Mouse (Mus musculus) stomach, embryonic 14.5 days (tissue): ENCODE data around the gene Tmem179b. TPM values are rescaled to one million over a fixed set of nuclear protein-coding genes. Genes with fewer than 3 reads are reported as not detected.

Experiments
- ATAC-seq: fragments of 200-750 bp; cut with Nextera tagmentation; 2 replicates; pipeline ENCODE4 v1.8.0; 2017; ENCODE audit warnings: low read depth, moderate TSS enrichment; ENCODE audit not compliant: insufficient number of reproducible peaks, insufficient read depth, low FRiP score
- H3K27ac ChIP-seq: fragments of 300-500 bp; sonication (generic); 2 replicates; pipeline ENCODE4 v1.5.1; 2014; ENCODE audit warnings: mild to moderate bottlenecking, low read length, moderate library complexity, mixed read lengths
- H3K27me3 ChIP-seq: fragments of 300-500 bp; sonication (generic); 2 replicates; pipeline ENCODE4 v1.6.1; 2014; ENCODE audit warnings: low read length, control low read depth, mixed read lengths; ENCODE audit not compliant: control insufficient read depth, insufficient read depth
- H3K36me3 ChIP-seq: fragments of 300-500 bp; sonication (generic); 2 replicates; pipeline ENCODE4 v1.6.1; 2014; ENCODE audit warnings: mild to moderate bottlenecking, control low read depth, low read length, moderate library complexity, mixed read lengths; ENCODE audit not compliant: control insufficient read depth, insufficient read depth
- H3K4me1 ChIP-seq: fragments of 300-500 bp; sonication (generic); 2 replicates; pipeline ENCODE4 v1.6.1; 2014; ENCODE audit warnings: low read length, control low read depth, mixed read lengths; ENCODE audit not compliant: control insufficient read depth, insufficient read depth
- H3K4me2 ChIP-seq: fragments of 300-500 bp; sonication (generic); replicated peaks from 2 replicates; pipeline ENCODE4 v1.6.1; 2014; ENCODE audit warnings: low read depth, low read length, control low read depth
- H3K4me3 ChIP-seq: fragments of 300-500 bp; sonication (generic); 2 replicates; pipeline ENCODE4 v1.5.1; 2014; ENCODE audit warnings: low read depth, low read length, control low read depth
- H3K9ac ChIP-seq: fragments of 300-500 bp; sonication (generic); replicated peaks from 2 replicates; pipeline ENCODE4 v1.6.1; 2014; ENCODE audit warnings: low read depth, mild to moderate bottlenecking, control low read depth, low read length, moderate library complexity, mixed read lengths
- H3K9me3 ChIP-seq: fragments of 300-500 bp; sonication (generic); 2 replicates; pipeline ENCODE4 v1.6.1; 2016; ENCODE audit warnings: low read depth, low read length, control low read depth; ENCODE audit not compliant: control insufficient read depth
- WGBS: fragments of 180-500 bp; shearing (Covaris S2); extraction: QIAGEN DNeasy Blood & Tissue Kit; methylation state at CpG from one replicate; pipeline ENCODE4 v1.1.7; 2014; 5-methylcytosine and 5-hydroxymethylcytosine counted together
- microRNA-seq: library from miRNA; unstranded; fragments of <30 nt; microRNA quantifications from one replicate; pipeline ENCODE4, GENCODE M21; 2016
- polyA plus RNA-seq: library from polyadenylated mRNA; unstranded; fragments of >200 nt; fragmentation: Nextera tagmentation; extraction: Ambion mirVana; gene quantifications from 2 replicates; pipeline ENCODE4 v1.2.1, GENCODE M21; 2014

The Tmem179b gene
- polyA plus RNA-seq, 1 experiment from 2014 or later, result 94.0 TPM

GRCm38 (mm10) chr19:8723574-8724346 is 50.5 kb downstream of the Tmem179b start:
- peaks cover 14% of the 10 kb centered on the region; the same call in 1 of the 2 replicates for H3K4me1 ChIP-seq
- no peak for ATAC-seq
- under 1% methylated on average over 20 of the region's 20 CpGs for WGBS
- H3K4me2 ChIP-seq, result peak overlapping the region; percentile 87
- no peaks in the 10 kb centered on the region for H3K27me3 ChIP-seq
- H3K9me3 ChIP-seq, result no peaks in the 10 kb centered on the region
- H3K9ac ChIP-seq, result peak overlapping the region; percentile 93
- H3K4me3 ChIP-seq, result peak overlapping the region; percentile 65
- H3K27ac ChIP-seq, result peak overlapping the region; percentile 80
- peaks cover 28% of the 10 kb centered on the region for H3K36me3 ChIP-seq

GRCm38 (mm10) chr19:8722907-8723573 is 51.2 kb downstream of the Tmem179b start, which contains the start of gene Slc3a2:
Gene Slc3a2, minus strand, starts transcription at chr19:8723369.
- Histone ChIP-seq H3K27ac (peak within 1 kb of the TSS; percentile 93), H3K36me3 (peaks cover 28% of the 10 kb centered on the region), H3K4me3 (peak within 1 kb of the TSS; percentile 65), H3K9me3 (no peaks in the 10 kb centered on the region), H3K27me3 (no peaks in the 10 kb centered on the region), H3K4me2 (peak within 1 kb of the TSS; percentile 87), H3K9ac (peak within 1 kb of the TSS; percentile 93), H3K4me1 (peaks cover 14% of the 10 kb centered on the region; the same call in 1 of the 2 replicates)
- WGBS, result under 1% methylated on average over 50 of the region's 50 CpGs
- ATAC-seq, result peak; percentile 95

GRCm38 (mm10) chr19:8722559-8722906 is 51.7 kb downstream of the Tmem179b start:
- peak overlapping the region; percentile 93 for H3K27ac ChIP-seq
- H3K9me3 ChIP-seq, result no peaks in the 10 kb centered on the region
- peaks cover 14% of the 10 kb centered on the region; the same call in 1 of the 2 replicates for H3K4me1 ChIP-seq
- no peaks in the 10 kb centered on the region for H3K27me3 ChIP-seq
- ATAC-seq, result no peak
- 1% methylated on average over 5 of the region's 5 CpGs for WGBS
- H3K9ac ChIP-seq, result peak overlapping the region; percentile 69
- H3K36me3 ChIP-seq, result peaks cover 28% of the 10 kb centered on the region
- peak overlapping the region; percentile 65 for H3K4me3 ChIP-seq
- H3K4me2 ChIP-seq, result peak overlapping the region; percentile 75

Small RNAs within 50 kb of the gene (microRNA-seq; reads per million reads assigned to microRNA genes)
- gene Mir6992, result not detected

Other genes starting within 250 kb of the Tmem179b start
- not detected in 2 replicates for gene Slc22a8, start 183.2 kb downstream of the Tmem179b start, polyA plus RNA-seq
- gene Slc22a6, start 156.4 kb downstream of the Tmem179b start, polyA plus RNA-seq, result not detected in 2 replicates
- gene Chrm1, start 110.7 kb downstream of the Tmem179b start, polyA plus RNA-seq, result 0.35 and 0.38 TPM in 2 replicates
- 80.8 and 91.1 TPM in 2 replicates for gene Slc3a2, start 51.1 kb downstream of the Tmem179b start, polyA plus RNA-seq
- 79.4 and 85.6 TPM in 2 replicates for gene Wdr74, start 38.6 kb downstream of the Tmem179b start, polyA plus RNA-seq
- gene 1700092M07Rik, start 33.7 kb downstream of the Tmem179b start, polyA plus RNA-seq, result 1.0 and 1.9 TPM in 2 replicates
- gene Stx5a, start 33.1 kb downstream of the Tmem179b start, polyA plus RNA-seq, result 141 and 143 TPM in 2 replicates
- 168 and 178 TPM in 2 replicates for gene Nxf1, start 17.4 kb downstream of the Tmem179b start, polyA plus RNA-seq
- gene Tmem223, start 3.5 kb downstream of the Tmem179b start, polyA plus RNA-seq, result 178 and 194 TPM in 2 replicates
- gene Taf6l, start 11.9 kb upstream of the Tmem179b start, polyA plus RNA-seq, result 17.1 and 17.5 TPM in 2 replicates
- gene Polr2g, start 24.1 kb upstream of the Tmem179b start, polyA plus RNA-seq, result 140 and 151 TPM in 2 replicates
- 4.7 and 5.2 TPM in 2 replicates for gene Zbtb3, start 28.1 kb upstream of the Tmem179b start, polyA plus RNA-seq
- 47.5 and 51.7 TPM in 2 replicates for gene Ttc9c, start 44.9 kb upstream of the Tmem179b start, polyA plus RNA-seq
- gene Hnrnpul2, start 45.5 kb upstream of the Tmem179b start, polyA plus RNA-seq, result 10.0 and 10.1 TPM in 2 replicates
- gene AC129217.1, start 55.3 kb upstream of the Tmem179b start, polyA plus RNA-seq, result not detected in 2 replicates
- gene Bscl2, start 63.0 kb upstream of the Tmem179b start, polyA plus RNA-seq, result 42.5 and 43.0 TPM in 2 replicates
- gene Gng3, start 64.7 kb upstream of the Tmem179b start, polyA plus RNA-seq, result 13.9 and 17.8 TPM in 2 replicates
- 1.2 and 1.6 TPM in 2 replicates for gene Lrrn4cl, start 76.3 kb upstream of the Tmem179b start, polyA plus RNA-seq
- gene Ubxn1, start 97.0 kb upstream of the Tmem179b start, polyA plus RNA-seq, result 154 and 162 TPM in 2 replicates
- 63.9 and 67.6 TPM in 2 replicates for gene Uqcc3, start 106.5 kb upstream of the Tmem179b start, polyA plus RNA-seq
- 58.5 and 82.3 TPM in 2 replicates for gene Lbhd1, start 109.3 kb upstream of the Tmem179b start, polyA plus RNA-seq
- gene Gm49403, start 109.5 kb upstream of the Tmem179b start, polyA plus RNA-seq, result not detected in 2 replicates
- 71.0 and 82.4 TPM in 2 replicates for gene 1810009A15Rik, start 114.4 kb upstream of the Tmem179b start, polyA plus RNA-seq
- not detected in 2 replicates for gene Gm49416, start 114.5 kb upstream of the Tmem179b start, polyA plus RNA-seq
- gene Ints5, start 118.5 kb upstream of the Tmem179b start, polyA plus RNA-seq, result 29.3 and 33.5 TPM in 2 replicates
- 82.0 and 90.3 TPM in 2 replicates for gene Ganab, start 123.6 kb upstream of the Tmem179b start, polyA plus RNA-seq
- 35.7 and 37.5 TPM in 2 replicates for gene B3gat3, start 145.9 kb upstream of the Tmem179b start, polyA plus RNA-seq
- gene Rom1, start 154.9 kb upstream of the Tmem179b start, polyA plus RNA-seq, result 1.0 and 2.0 TPM in 2 replicates
- 16.8 and 18.2 TPM in 2 replicates for gene Eml3, start 155.1 kb upstream of the Tmem179b start, polyA plus RNA-seq
- 41.5 and 45.3 TPM in 2 replicates for gene Mta2, start 167.4 kb upstream of the Tmem179b start, polyA plus RNA-seq
- gene Tut1, start 179.4 kb upstream of the Tmem179b start, polyA plus RNA-seq, result 27.2 and 27.6 TPM in 2 replicates
- 469 and 470 TPM in 2 replicates for gene Eef1g, start 192.6 kb upstream of the Tmem179b start, polyA plus RNA-seq
- 33.4 and 40.6 TPM in 2 replicates for gene Ahnak, start 214.8 kb upstream of the Tmem179b start, polyA plus RNA-seq